Mouse (Mus musculus) lung, postnatal 4 days (tissue): ENCODE results near the gene Nhlrc4.

Source experiments
- DNase-seq, 2 experiments: peaks; one replicate each; pipeline ENCODE4 v3.0.0; 2021

The Nhlrc4 gene

GRCm38 (mm10) chr17:25944366-25945163 lies at the start of gene Nhlrc4, which contains the start of gene Pigq:
Nhlrc4 (minus strand) TSS chr17:25944961.
Pigq (minus strand) TSS chr17:25944936.
- no peak for DNase-seq

GRCm38 (mm10) chr17:25993489-25993888 lies 48.7 kb upstream of the Nhlrc4 start:
- no peak for DNase-seq

DNA sequence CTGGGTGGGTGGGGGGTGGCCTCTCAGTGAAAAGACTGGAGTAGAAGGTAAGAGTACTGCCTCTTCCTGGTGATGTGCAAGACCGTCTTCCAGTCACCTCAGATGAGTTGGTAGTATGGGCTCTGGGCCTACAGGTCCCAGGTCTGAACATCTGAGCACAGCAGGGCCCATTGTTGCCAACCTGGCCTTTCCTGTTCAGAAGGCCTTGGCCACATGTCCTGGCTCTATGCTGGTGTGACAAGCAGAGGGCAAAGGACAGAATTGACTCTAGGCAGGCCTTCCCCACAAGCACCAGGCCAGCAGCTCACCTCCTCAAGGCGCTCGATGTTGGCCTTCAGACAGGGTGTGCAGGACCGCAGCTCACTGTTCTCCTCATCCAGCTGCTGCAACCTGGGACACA lies 47.5 kb upstream of the Nhlrc4 start:
- DNase-seq, result no peak

DNA sequence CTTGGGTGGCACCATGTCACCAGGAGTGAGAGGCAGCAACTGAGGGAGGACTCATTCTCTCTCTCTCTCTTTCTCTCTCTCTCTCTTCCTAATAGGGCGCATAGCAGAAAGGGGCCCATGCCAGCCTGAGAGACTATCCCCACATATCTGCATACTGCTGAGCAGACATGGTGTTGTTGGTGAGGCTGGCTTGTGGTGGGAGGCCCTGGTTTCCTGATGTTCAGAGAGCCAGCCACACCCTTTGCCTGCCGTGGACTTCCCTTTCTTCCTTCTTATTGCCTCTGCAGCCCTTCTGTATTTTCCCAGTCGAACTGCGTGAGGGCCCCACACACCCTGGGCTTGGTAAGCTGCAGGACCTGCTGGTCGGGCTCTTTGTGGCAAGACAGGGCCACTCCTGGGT lies 45.6 kb upstream of the Nhlrc4 start:
- DNase-seq, result no peak

- DNase-seq, result peak; percentile 94 to 96
These were observed 40.8 kb upstream of the Nhlrc4 start, which contains the start of gene Capn15 for GRCm38 (mm10) chr17:25985306-25986294. Capn15 (minus strand) TSS chr17:25985796.

- no peak for DNase-seq
These were observed 40.0 kb upstream of the Nhlrc4 start for GRCm38 (mm10) chr17:25984556-25985305.

- no peak for DNase-seq
These were observed 39.3 kb upstream of the Nhlrc4 start for GRCm38 (mm10) chr17:25984066-25984465.

DNA sequence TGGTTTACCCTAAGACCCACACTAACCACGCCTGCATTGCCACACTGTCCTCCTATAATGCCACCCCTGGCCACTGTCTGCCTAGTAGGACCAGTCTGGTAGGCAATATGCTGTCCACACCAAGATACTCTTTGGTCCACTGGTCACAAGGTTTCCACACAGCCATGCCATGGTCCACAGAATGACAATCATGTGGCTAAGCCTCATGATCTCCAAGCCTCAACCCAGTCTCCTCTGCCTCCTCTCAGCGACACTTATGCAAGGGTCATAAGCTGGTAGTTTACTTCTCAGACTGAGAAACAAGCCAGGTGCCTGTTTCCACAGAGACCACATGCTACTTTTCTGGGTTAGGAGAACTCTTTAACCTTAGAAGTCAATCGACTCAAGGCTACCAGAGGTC lies 38.2 kb upstream of the Nhlrc4 start:
- no peak for DNase-seq

DNA sequence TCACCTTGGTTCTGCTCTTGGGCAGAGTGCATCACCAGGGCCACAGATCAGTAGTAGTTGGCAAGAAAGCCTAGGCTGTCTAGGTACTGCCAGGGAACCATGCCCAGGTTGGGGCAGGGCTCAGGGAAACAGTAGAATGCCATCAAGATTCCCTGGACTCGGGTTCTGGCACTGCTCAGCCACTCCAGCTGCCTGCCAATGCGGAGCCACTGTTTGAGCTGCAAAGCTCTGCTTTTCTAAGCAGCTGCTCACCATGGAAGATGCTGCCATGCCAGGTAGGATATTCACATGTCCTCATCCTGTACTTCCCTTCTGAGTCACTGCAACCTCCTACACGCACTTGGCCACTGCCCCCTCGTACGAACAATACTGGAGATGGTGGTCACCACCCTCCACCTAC lies 36.1 kb upstream of the Nhlrc4 start:
- no peak for DNase-seq

DNA sequence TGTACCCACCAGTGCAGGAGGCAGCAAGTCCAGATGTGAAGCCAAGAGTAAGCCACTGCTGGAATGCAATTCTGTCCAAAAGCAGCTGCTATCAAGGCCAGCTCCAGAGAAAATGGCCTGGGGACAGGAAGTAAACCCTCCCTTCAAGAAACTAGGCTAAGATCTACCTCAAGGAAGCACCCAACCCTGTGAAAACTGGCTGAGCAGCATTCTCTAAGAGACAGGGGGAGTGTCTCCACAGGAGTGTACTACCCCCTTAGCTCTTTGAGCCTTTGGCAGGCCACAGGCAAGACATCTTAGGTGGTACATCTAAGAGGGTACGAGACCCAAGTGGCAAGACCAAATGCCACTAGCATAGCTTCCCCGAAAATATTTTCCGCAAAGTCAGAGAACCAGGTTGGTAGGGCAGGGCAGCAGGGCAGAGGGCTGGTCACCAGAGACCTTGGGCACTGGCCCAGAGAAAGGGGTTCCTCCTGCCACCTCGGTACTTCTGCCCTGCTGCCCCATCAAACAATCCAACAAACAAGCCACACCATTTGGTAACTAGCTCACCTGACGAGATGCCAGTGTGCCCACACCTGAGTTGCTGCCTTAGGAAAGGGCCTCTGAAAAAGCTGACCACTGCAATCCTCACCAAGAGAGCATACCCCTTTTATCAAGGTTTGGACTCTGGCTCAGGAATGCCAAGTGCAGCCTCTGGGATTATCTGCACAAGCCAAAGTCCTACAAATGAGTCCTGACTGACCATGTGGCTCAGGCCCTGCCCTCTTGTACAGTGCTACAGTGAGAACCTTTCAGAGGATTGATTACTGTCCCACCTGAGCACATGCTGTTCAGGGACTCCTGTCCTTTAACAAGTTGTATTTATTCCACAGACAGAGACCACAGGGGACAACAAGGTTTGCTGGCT lies 35.3 kb upstream of the Nhlrc4 start:
- no peak for DNase-seq

- no peak for DNase-seq
These were observed 26.4 kb upstream of the Nhlrc4 start for GRCm38 (mm10) chr17:25970954-25971707.

GRCm38 (mm10) chr17:25970448-25970847 lies 25.7 kb upstream of the Nhlrc4 start:
- DNase-seq, result no peak

- DNase-seq, result peak; percentile 20 to 54
These were observed 23.4 kb upstream of the Nhlrc4 start for GRCm38 (mm10) chr17:25968176-25968575.

- DNase-seq, result no peak
These were observed 22.9 kb upstream of the Nhlrc4 start for GRCm38 (mm10) chr17:25967652-25968051.

DNA sequence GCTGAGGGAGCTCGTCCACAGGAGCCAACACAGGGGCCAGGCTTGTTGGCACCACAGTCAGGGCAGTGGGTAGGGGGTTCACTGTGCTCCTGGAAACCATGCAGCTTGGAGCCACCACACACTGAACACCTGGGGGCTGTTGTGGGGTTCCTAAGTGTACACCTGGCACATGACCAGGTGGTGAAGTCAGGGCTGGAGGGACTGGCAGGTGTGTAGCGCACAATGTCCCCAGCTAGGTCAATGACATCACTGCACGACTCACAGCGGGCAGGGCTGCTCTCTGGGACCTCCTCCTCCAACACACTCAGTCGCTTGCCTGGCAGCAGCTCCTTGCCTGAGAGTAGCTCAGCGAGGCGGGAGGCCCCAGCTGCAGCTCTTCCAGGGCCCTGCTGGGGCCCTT lies 19.5 kb upstream of the Nhlrc4 start:
- no peak for DNase-seq

- DNase-seq, result no peak
These were observed 17.7 kb upstream of the Nhlrc4 start for GRCm38 (mm10) chr17:25962413-25962905.

GRCm38 (mm10) chr17:25961566-25961965 lies 16.8 kb upstream of the Nhlrc4 start:
- no peak for DNase-seq

DNA sequence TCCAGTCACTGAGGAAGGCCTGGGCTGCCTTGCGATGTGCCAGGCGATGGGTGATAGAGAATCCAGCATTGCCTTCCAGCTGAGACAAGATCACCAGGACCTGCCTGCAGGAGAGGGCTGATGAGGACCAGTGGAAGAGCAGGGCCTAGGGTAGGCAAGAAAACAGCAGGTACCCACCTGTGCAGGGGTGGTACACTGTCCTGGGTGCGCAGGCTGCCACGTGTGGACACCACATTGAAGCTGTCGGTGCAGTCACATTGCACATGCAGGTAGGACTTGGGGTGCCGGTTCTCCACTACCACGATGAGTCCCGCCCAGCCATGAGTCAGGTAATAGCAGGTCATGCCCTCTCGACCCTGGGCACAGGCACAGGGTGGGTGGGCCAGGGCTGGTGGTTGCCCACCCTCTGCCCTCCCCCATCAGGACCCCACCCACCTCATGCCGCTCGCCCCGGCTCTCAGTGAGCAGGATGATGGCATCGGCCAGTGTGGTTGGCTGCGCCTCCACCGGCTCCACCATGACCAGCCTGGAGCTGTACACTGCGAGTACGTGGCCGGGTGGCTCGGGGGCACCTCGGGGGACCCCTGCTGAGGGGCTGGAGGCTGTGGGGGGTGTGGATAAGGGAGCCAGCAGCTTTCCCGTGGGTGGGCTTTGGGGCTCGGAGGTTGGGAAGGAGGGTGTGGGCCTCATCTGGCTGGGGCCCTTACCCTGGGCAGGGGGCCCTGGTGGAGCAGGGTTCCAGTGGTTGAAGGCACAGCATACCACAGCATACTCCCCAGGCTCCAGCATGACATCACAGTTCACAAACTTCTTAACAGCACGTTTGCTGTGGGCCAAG lies 15.1 kb upstream of the Nhlrc4 start:
- no peak for DNase-seq

- no peak for DNase-seq
These were observed 14.2 kb upstream of the Nhlrc4 start for GRCm38 (mm10) chr17:25958771-25959494.
